Mouse (Mus musculus) left cerebral cortex, adult 2 months (tissue): Measurements from ENCODE around the gene Sgf29. TPM values are rescaled to one million over a fixed set of nuclear protein-coding genes. Genes with fewer than 3 reads are reported as not detected.
A peak's percentile ranks its signal among the peaks of the same experiment; 100 is the strongest.

Experiments
- DNase-seq, 2 experiments: peaks; one replicate each; pipeline ENCODE4 v3.0.0; 2021 to 2022; ENCODE audit warnings: low spot score in 2 of 2, mixed read lengths in 1 of 2; ENCODE audit errors: extremely low spot score in 1 of 2
- H3K27ac ChIP-seq: fragments of 200-600 bp; 2 replicates; pipeline ENCODE4 v1.8.1; 2022
- H3K4me3 ChIP-seq: fragments of 200-600 bp; 2 replicates; pipeline ENCODE4 v1.8.1; 2022
- CTCF ChIP-seq: fragments of 200-600 bp; IDR thresholded peaks from 2 replicates; pipeline ENCODE4 v1.8.1; 2022; ENCODE audit warnings: antibody characterized with exemption, mild to moderate bottlenecking, moderate library complexity
- intact Hi-C: fragments of 180-260 bp; cut with DNase I; formaldehyde crosslinking; loops from one replicate; pipeline ENCODE4 v1.15.1; 2025
- total RNA-seq, 2 experiments: library from RNA; stranded (reverse); gene quantifications; 2 replicates each; pipeline ENCODE4 v1.2.3; 2021

Sgf29 gene
- total RNA-seq, 2 experiments from 2014 or later, result 30.2 to 33.5 TPM

- intact Hi-C loops, result loop anchor here (5.0 kb wide), 4 partner anchors 41 to 96 kb away; partner anchors contain the start of genes Fam57b and Ypel3
- TF ChIP-seq CTCF, result no peak
- no peak for DNase-seq
- Histone ChIP-seq H3K27ac (peak overlapping the region; percentile 62), H3K4me3 (peak overlapping the region; percentile 58)
These were observed 52.6 kb downstream of the Sgf29 start for GRCm38 (mm10) chr7:126701559-126702357.

- no peak for TF ChIP-seq CTCF
- intact Hi-C loops, result loop anchor here (5.0 kb wide), 4 partner anchors 40 to 95 kb away; partner anchors contain the start of genes Fam57b and Ypel3
- H3K27ac ChIP-seq, result peak overlapping the region; percentile 90
- no peak for DNase-seq
- H3K4me3 ChIP-seq, result peak overlapping the region; percentile 58
These were observed 53.2 kb downstream of the Sgf29 start for GRCm38 (mm10) chr7:126702358-126702757.

GRCm38 (mm10) chr7:126702861-126703756, 54.0 kb downstream of the Sgf29 start:
- intact Hi-C loops, result loop anchor here (5.0 kb wide), 4 partner anchors 39 to 94 kb away; partner anchors contain the start of genes Fam57b and Ypel3
- peak overlapping the region; percentile 90 for H3K27ac ChIP-seq
- peak overlapping the region; percentile 58 for H3K4me3 ChIP-seq
- no peak for DNase-seq
- TF ChIP-seq CTCF, result no peak

- intact Hi-C loops, result loop anchor here (5.0 kb wide), 4 partner anchors 39 to 94 kb away; partner anchors contain the start of genes Fam57b and Ypel3
- H3K4me3 ChIP-seq, result peak overlapping the region; percentile 58
- no peak for TF ChIP-seq CTCF
- no peak for DNase-seq
- H3K27ac ChIP-seq, result peak overlapping the region; percentile 90
These were observed 54.6 kb downstream of the Sgf29 start for GRCm38 (mm10) chr7:126703757-126704077.

- Histone ChIP-seq H3K27ac (peak overlapping the region; percentile 90), H3K4me3 (peak overlapping the region; percentile 58)
- intact Hi-C loops, result loop anchor here (5.0 kb wide), 4 partner anchors 38 to 93 kb away; partner anchors contain the start of genes Fam57b and Ypel3
- TF ChIP-seq CTCF, result 0 out of 2 replicates have a peak, but pooled peaks have one; percentile 3
- peak; percentile 89 to 91 for DNase-seq
These were observed 55.2 kb downstream of the Sgf29 start for GRCm38 (mm10) chr7:126704121-126704980.

- intact Hi-C loops, result no loop called here
- no peak for TF ChIP-seq CTCF
- H3K27ac ChIP-seq, result no peak within 1 kb of the TSS
- DNase-seq, result no peak
- no peak within 1 kb of the TSS for H3K4me3 ChIP-seq
These were observed 58.5 kb downstream of the Sgf29 start, which contains the start of gene Coro1a for GRCm38 (mm10) chr7:126707442-126708174. Coro1a (minus strand) TSS chr7:126707787.

- TF ChIP-seq CTCF, result no peak
- H3K4me3 ChIP-seq, result no peak overlapping the region
- no peak for DNase-seq
- intact Hi-C loops, result no loop called here
- H3K27ac ChIP-seq, result no peak overlapping the region
These were observed 59.3 kb downstream of the Sgf29 start for GRCm38 (mm10) chr7:126708175-126708952.

- no peak for TF ChIP-seq CTCF
- DNase-seq, result no peak
- Histone ChIP-seq H3K27ac (no peak overlapping the region), H3K4me3 (no peak overlapping the region)
- intact Hi-C loops, result no loop called here
These were observed 61.2 kb downstream of the Sgf29 start for GRCm38 (mm10) chr7:126710266-126710665.

GRCm38 (mm10) chr7:126711910-126712309, 62.8 kb downstream of the Sgf29 start:
- intact Hi-C loops, result no loop called here
- Histone ChIP-seq H3K27ac (no peak overlapping the region), H3K4me3 (no peak overlapping the region)
- no peak for DNase-seq
- TF ChIP-seq CTCF, result no peak

- DNase-seq, result no peak
- H3K4me3 ChIP-seq, result no peak overlapping the region
- no peak for TF ChIP-seq CTCF
- intact Hi-C loops, result no loop called here
- peak overlapping the region; percentile 44; the same call in 1 of the 2 replicates for H3K27ac ChIP-seq
These were observed 66.6 kb downstream of the Sgf29 start for GRCm38 (mm10) chr7:126715679-126716078.
